Mouse (Mus musculus) MEL (cell line): ENCODE results near the gene Gpr35. TPM values are rescaled to one million over a fixed set of nuclear protein-coding genes. Genes with fewer than 3 reads are reported as not detected.

ENCODE experiments used
- DNase-seq: peaks from one replicate; pipeline ENCODE4 v3.0.0; 2011; ENCODE audit warnings: low read depth, low spot score
- H3K27ac ChIP-seq: 2 replicates; pipeline ENCODE4 v1.5.1; 2012; ENCODE audit warnings: low read depth, mild to moderate bottlenecking, control low read depth, low read length, moderate library complexity; ENCODE audit not compliant: control insufficient read depth
- H3K27me3 ChIP-seq, 2 experiments: fragments of 150-350 bp in 1 of 2; sonication (generic) in 1 of 2; 2 replicates each; pipeline ENCODE4 v1.6.1; 2012; ENCODE audit warnings: low read length in 2 of 2, mild to moderate bottlenecking in 2 of 2, improper control_type of control experiment in 1 of 2, moderate library complexity in 1 of 2; ENCODE audit not compliant: insufficient read depth in 2 of 2, control insufficient read depth in 1 of 2
- H3K36me3 ChIP-seq, 2 experiments: 2 replicates each; pipeline ENCODE4 v1.6.1; 2012 to 2014; ENCODE audit warnings: low read length in 2 of 2, improper control_type of control experiment in 1 of 2, inconsistent platforms in 1 of 2, mild to moderate bottlenecking in 1 of 2; ENCODE audit not compliant: insufficient read depth in 2 of 2, control insufficient read depth in 1 of 2
- H3K4me1 ChIP-seq, 2 experiments: fragments of 150-350 bp in 1 of 2; sonication (generic) in 1 of 2; 2 replicates each; pipeline ENCODE4 v1.6.1; 2012; ENCODE audit warnings: low read length in 2 of 2, improper control_type of control experiment in 1 of 2, mild to moderate bottlenecking in 1 of 2; ENCODE audit not compliant: insufficient read depth in 2 of 2, control insufficient read depth in 1 of 2
- H3K4me3 ChIP-seq, 2 experiments: fragments of 150-350 bp in 1 of 2; sonication (generic) in 1 of 2; 2 replicates each; pipeline ENCODE4 v1.5.1; 2012; ENCODE audit warnings: low read depth in 2 of 2, low read length in 2 of 2, mild to moderate bottlenecking in 2 of 2, moderate library complexity in 2 of 2, control low read depth in 1 of 2, improper control_type of control experiment in 1 of 2; ENCODE audit not compliant: control insufficient read depth in 1 of 2, insufficient read depth in 1 of 2
- H3K79me2 ChIP-seq: 2 replicates; pipeline ENCODE4 v1.6.1; 2012; ENCODE audit warnings: mild to moderate bottlenecking, low read length, moderate library complexity; ENCODE audit not compliant: control insufficient read depth, poor library complexity, insufficient read depth
- H3K9ac ChIP-seq: 2 replicates; pipeline ENCODE4 v1.6.1; 2012; ENCODE audit warnings: low read depth, mild to moderate bottlenecking, control low read depth, low read length, moderate library complexity; ENCODE audit not compliant: control insufficient read depth, poor library complexity, severe bottlenecking
- H3K9me3 ChIP-seq: fragments of 150-350 bp; sonication (generic); replicated peaks from 2 replicates; pipeline ENCODE4 v1.6.1; 2012; ENCODE audit warnings: mild to moderate bottlenecking, low read length, improper control_type of control experiment, moderate library complexity; ENCODE audit not compliant: insufficient read depth
- BHLHE40 ChIP-seq: IDR thresholded peaks from 2 replicates; pipeline ENCODE4 v1.6.1; 2012; ENCODE audit warnings: low read depth, mild to moderate bottlenecking, inconsistent platforms, low read length, improper control_type of control experiment, borderline replicate concordance
- CHD1 ChIP-seq: IDR thresholded peaks from 2 replicates; pipeline ENCODE4 v1.6.1; 2012; ENCODE audit warnings: low read depth, mild to moderate bottlenecking, inconsistent platforms, low read length, improper control_type of control experiment
- CHD2 ChIP-seq: IDR thresholded peaks from 2 replicates; pipeline ENCODE4 v1.6.1; 2011; ENCODE audit warnings: low read length, improper control_type of control experiment
- ELF1 ChIP-seq: IDR thresholded peaks from 2 replicates; pipeline ENCODE4 v1.6.1; 2014; ENCODE audit warnings: low read depth, mild to moderate bottlenecking, inconsistent platforms, low read length, improper control_type of control experiment, moderate library complexity
- EP300 ChIP-seq, 2 experiments: IDR thresholded peaks; 2 replicates each; pipeline ENCODE4 v1.6.1; 2011; ENCODE audit warnings: improper control_type of control experiment in 2 of 2, low read length in 2 of 2, low read depth in 1 of 2, mild to moderate bottlenecking in 1 of 2
- GABPA ChIP-seq: IDR thresholded peaks from 2 replicates; pipeline ENCODE4 v1.6.1; 2012; ENCODE audit warnings: low read depth, mild to moderate bottlenecking, inconsistent platforms, low read length, improper control_type of control experiment, moderate library complexity
- GATA1 ChIP-seq: IDR thresholded peaks from 2 replicates; pipeline ENCODE4 v1.6.1; 2011; ENCODE audit warnings: low read depth, low read length, improper control_type of control experiment
- HCFC1 ChIP-seq: IDR thresholded peaks from 2 replicates; pipeline ENCODE4 v1.6.1; 2012; ENCODE audit warnings: low read depth, mild to moderate bottlenecking, inconsistent platforms, low read length, improper control_type of control experiment, moderate library complexity
- KAT2A ChIP-seq: conservative IDR thresholded peaks from 2 replicates; pipeline ENCODE4 v1.6.1; 2012; ENCODE audit warnings: low read depth, low read length, improper control_type of control experiment, inconsistent platforms
- MAFK ChIP-seq: IDR thresholded peaks from 2 replicates; pipeline ENCODE4 v1.6.1; 2011; ENCODE audit warnings: low read depth, mild to moderate bottlenecking, low read length, improper control_type of control experiment, borderline replicate concordance
- MAZ ChIP-seq: IDR thresholded peaks from 2 replicates; pipeline ENCODE4 v1.6.1; 2012; ENCODE audit warnings: low read depth, mild to moderate bottlenecking, inconsistent platforms, low read length, improper control_type of control experiment
- MEF2A ChIP-seq: IDR thresholded peaks from 2 replicates; pipeline ENCODE4 v1.6.1; 2014; ENCODE audit warnings: low read depth, mild to moderate bottlenecking, inconsistent platforms, low read length, improper control_type of control experiment; ENCODE audit not compliant: poor library complexity, insufficient replicate concordance, severe bottlenecking; ENCODE audit errors: extremely low read depth
- MXI1 ChIP-seq: IDR thresholded peaks from 2 replicates; pipeline ENCODE4 v1.6.1; 2011; ENCODE audit warnings: mild to moderate bottlenecking, low read depth, low read length, improper control_type of control experiment
- MYB ChIP-seq: IDR thresholded peaks from 2 replicates; pipeline ENCODE4 v1.6.1; 2011; ENCODE audit warnings: mild to moderate bottlenecking, low read depth, low read length, improper control_type of control experiment
- MYC ChIP-seq: IDR thresholded peaks from 2 replicates; pipeline ENCODE4 v1.6.1; 2011; ENCODE audit warnings: low read depth, mild to moderate bottlenecking, low read length, improper control_type of control experiment, moderate library complexity
- NELFE ChIP-seq: IDR thresholded peaks from 2 replicates; pipeline ENCODE4 v1.6.1; 2011; ENCODE audit warnings: low read depth, low read length, improper control_type of control experiment
- POLR2AphosphoS2 ChIP-seq: IDR thresholded peaks from 2 replicates; pipeline ENCODE4 v1.6.1; 2011; ENCODE audit warnings: low read length, improper control_type of control experiment
- POLR2AphosphoS5 ChIP-seq: IDR thresholded peaks from 2 replicates; pipeline ENCODE4 v1.6.1; 2012; ENCODE audit warnings: low read depth, borderline replicate concordance, mild to moderate bottlenecking, inconsistent platforms, low read length, moderate library complexity, mixed read lengths
- SIN3A ChIP-seq: IDR thresholded peaks from 2 replicates; pipeline ENCODE4 v1.6.1; 2012; ENCODE audit warnings: low read length, improper control_type of control experiment, inconsistent platforms
- SMC3 ChIP-seq: IDR thresholded peaks from 2 replicates; pipeline ENCODE4 v1.6.1; 2011; ENCODE audit warnings: low read depth, low read length, improper control_type of control experiment
- TCF12 ChIP-seq: IDR thresholded peaks from 2 replicates; pipeline ENCODE4 v1.6.1; 2014; ENCODE audit warnings: low read depth, mild to moderate bottlenecking, inconsistent platforms, low read length, improper control_type of control experiment, moderate library complexity
- ZKSCAN1 ChIP-seq: IDR thresholded peaks from 2 replicates; pipeline ENCODE4 v1.6.1; 2012; ENCODE audit warnings: low read depth, mild to moderate bottlenecking, inconsistent platforms, low read length, improper control_type of control experiment, moderate library complexity
- ZNF384 ChIP-seq: IDR thresholded peaks from 2 replicates; pipeline ENCODE4 v1.6.1; 2012; ENCODE audit warnings: low read depth, mild to moderate bottlenecking, inconsistent platforms, low read length, improper control_type of control experiment
- polyA plus RNA-seq, 2 experiments: library from polyadenylated mRNA; stranded (reverse) in 1 of 2; unstranded in 1 of 2; fragments of >175 nt in 1 of 2; fragments of >200 nt in 1 of 2; gene quantifications; 2 replicates each; pipeline versions ENCODE4 v1.2.1 to v1.2.4; 2012; ENCODE audit warnings: low replicate concordance in 2 of 2, low read depth in 1 of 2; ENCODE audit not compliant: insufficient read length in 2 of 2, insufficient read depth in 1 of 2, missing spikeins in 1 of 2
- total RNA-seq: library from RNA; depleted of rRNA; stranded (reverse); fragments of 300-350 nt; gene quantifications from 2 replicates; pipeline ENCODE4 v1.2.3, GENCODE M21; 2012

Gene Gpr35
- total and polyA plus RNA-seq, 3 experiments, result 0.22 TPM; not detected in 2

DNA sequence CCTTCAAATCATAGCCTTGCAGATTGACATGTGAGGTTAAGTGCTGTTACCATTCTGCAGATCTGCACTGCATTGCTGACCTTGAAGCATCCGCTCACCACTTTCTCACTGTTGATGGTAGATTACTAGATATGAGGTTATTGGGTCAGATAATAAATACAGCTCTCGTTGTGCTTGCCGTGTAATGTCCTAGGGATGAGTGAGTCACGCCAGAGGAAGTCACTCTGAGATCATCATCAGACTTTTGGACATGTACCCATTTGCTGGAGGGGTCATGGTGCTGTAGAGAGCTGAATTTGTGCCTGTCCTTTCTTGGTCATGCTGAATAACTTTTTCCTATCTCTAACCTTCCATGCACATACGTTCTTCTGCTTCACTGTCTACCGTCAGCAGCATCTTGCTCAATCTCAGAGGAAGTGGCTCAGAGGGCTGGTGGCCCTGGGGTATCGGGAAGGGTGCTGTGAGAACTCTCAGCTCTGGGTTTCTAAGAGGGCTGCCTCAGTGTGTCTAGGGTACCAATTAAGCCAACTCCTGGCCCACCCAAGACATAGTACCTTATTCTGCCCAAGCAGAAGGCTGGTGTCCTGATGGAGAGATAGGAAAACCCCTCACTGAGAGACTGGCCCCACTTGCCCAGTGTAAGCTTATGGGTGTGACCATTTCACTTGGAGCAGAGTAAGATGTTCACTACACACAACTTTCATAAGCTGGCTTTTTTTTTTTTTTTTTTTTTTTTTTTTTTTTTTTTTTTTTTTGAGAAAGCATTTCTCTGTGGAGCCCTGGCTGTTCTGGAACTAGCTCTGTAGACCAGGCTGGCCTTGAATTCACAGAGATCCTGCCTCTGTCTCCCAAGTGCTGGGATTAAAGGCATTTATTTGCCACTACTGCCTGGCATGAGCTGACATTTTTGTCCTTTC is 21.5 kb downstream of the Gpr35 start:
- peaks cover 0 to 1% of the 10 kb centered on the region in 2 experiments; a peak in 1 of 4 replicates for H3K27me3 ChIP-seq
- H3K79me2 ChIP-seq, result no peaks in the 10 kb centered on the region
- H3K36me3 ChIP-seq, result no peaks in the 10 kb centered on the region
- DNase-seq, result no peak
- no peaks in the 10 kb centered on the region for H3K9me3 ChIP-seq
- TF ChIP-seq SIN3A (no peak), MAFK (no peak), MEF2A (no peak), BHLHE40 (no peak), NELFE (no peak), KAT2A (no peak), EP300 (IDR thresholded peaks at IDR 0.05; ENCODE audit: low read depth in 1 of 2, low read length in 2 of 2) (0 out of 4 replicates have a peak, but pooled peaks of 1 of the 2 experiments have one; percentile 11), MAZ (no peak), GATA1 (no peak), ZNF384 (peak; percentile 73)
- no peak overlapping the region for H3K4me3 ChIP-seq
- peaks cover 0 to 4% of the 10 kb centered on the region in 2 experiments; a peak in 2 of 4 replicates for H3K4me1 ChIP-seq
- no peak overlapping the region for H3K9ac ChIP-seq
- no peak overlapping the region for H3K27ac ChIP-seq

GRCm38 (mm10) chr1:92972854-92973253 is 22.2 kb downstream of the Gpr35 start:
- peaks cover 0 to 4% of the 10 kb centered on the region in 2 experiments; a peak in 2 of 4 replicates for H3K4me1 ChIP-seq
- H3K27ac ChIP-seq, result no peak overlapping the region
- DNase-seq, result peak; percentile 89
- no peaks in the 10 kb centered on the region for H3K9me3 ChIP-seq
- H3K79me2 ChIP-seq, result no peaks in the 10 kb centered on the region
- H3K9ac ChIP-seq, result no peak overlapping the region
- H3K36me3 ChIP-seq, result no peaks in the 10 kb centered on the region
- TF ChIP-seq SMC3 (no peak), EP300 (IDR thresholded peaks at IDR 0.05; ENCODE audit: low read depth in 1 of 2, low read length in 2 of 2) (0 out of 4 replicates have a peak, but pooled peaks of 1 of the 2 experiments have one; percentile 47)
- TF ChIP-seq, all 39 proteins: peak for 1
- H3K4me3 ChIP-seq, result no peak overlapping the region
- H3K27me3 ChIP-seq, result peaks cover 0 to 1% of the 10 kb centered on the region in 2 experiments; a peak in 1 of 4 replicates

DNA sequence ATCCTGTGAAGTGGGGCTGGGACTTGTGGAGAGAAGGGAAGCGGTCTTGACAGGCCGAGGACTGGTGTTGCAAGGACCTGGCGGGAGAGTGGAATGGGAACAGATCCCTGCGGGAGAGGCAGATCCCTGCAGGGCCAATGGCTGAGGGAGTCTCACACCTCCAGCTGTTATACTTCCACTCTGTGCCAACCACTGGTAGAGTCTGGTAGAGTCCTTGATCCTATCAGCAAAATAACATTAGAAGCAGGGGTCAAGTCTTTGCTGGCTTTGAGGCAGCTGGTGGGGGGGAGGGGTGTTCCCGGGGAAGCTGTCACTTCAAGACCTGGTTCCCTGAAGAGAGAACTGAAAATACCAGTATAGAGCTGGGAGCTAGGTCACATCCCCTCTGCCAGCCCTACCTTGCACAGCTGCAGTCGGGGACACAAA is 25.5 kb downstream of the Gpr35 start:
- Histone ChIP-seq H3K4me1 (peaks cover 0 to 4% of the 10 kb centered on the region in 2 experiments; a peak in 2 of 4 replicates), H3K4me3 (no peak overlapping the region), H3K9ac (no peak overlapping the region), H3K27me3 (peaks cover 0 to 1% of the 10 kb centered on the region in 2 experiments; a peak in 1 of 4 replicates), H3K9me3 (no peaks in the 10 kb centered on the region)
- DNase-seq, result no peak
- TF ChIP-seq TCF12 (no peak), MAZ (no peak), ZKSCAN1 (no peak), MYB (no peak), EP300 (IDR thresholded peaks at IDR 0.05; ENCODE audit: low read depth in 1 of 2, low read length in 2 of 2) (no peak), MEF2A (no peak), CHD1 (no peak), POLR2AphosphoS2 (no peak), GABPA (no peak), HCFC1 (no peak), MXI1 (no peak), MYC (no peak), POLR2AphosphoS5 (no peak), ZNF384 (no peak), CHD2 (no peak), ELF1 (no peak), GATA1 (no peak), KAT2A (no peak)
- TF ChIP-seq, all 39 proteins: peak for 0
- no peaks in the 10 kb centered on the region for H3K79me2 ChIP-seq
- no peak overlapping the region for H3K27ac ChIP-seq
- no peaks in the 10 kb centered on the region for H3K36me3 ChIP-seq
